Mouse (Mus musculus) midbrain, embryonic 16.5 days (tissue): ENCODE results near the gene Ccr2. TPM values are rescaled to one million over a fixed set of nuclear protein-coding genes. Genes with fewer than 3 reads are reported as not detected.
"Not testable (repeated sequence)": the region's sequence is repeated elsewhere in the genome, so short reads cannot be mapped to it uniquely, and the experiment has no call there.

Source experiments
- ATAC-seq: fragments of 200-750 bp; cut with Nextera tagmentation; 2 replicates; pipeline ENCODE4 v1.8.0; 2017; ENCODE audit warnings: moderate TSS enrichment
- H3K27ac ChIP-seq: fragments of 300-500 bp; sonication (generic); 2 replicates; pipeline ENCODE4 v1.5.1; 2014; ENCODE audit warnings: mild to moderate bottlenecking, low read length, mixed read lengths
- H3K27me3 ChIP-seq: fragments of 300-500 bp; sonication (generic); 2 replicates; pipeline ENCODE4 v1.6.1; 2014; ENCODE audit warnings: low read depth, low read length, mixed read lengths; ENCODE audit not compliant: control insufficient read depth, insufficient read depth
- H3K36me3 ChIP-seq: fragments of 300-500 bp; sonication (generic); 2 replicates; pipeline ENCODE4 v1.6.1; 2014; ENCODE audit warnings: mild to moderate bottlenecking, low read length, moderate library complexity, mixed read lengths; ENCODE audit not compliant: control insufficient read depth, insufficient read depth
- H3K4me1 ChIP-seq: fragments of 300-500 bp; sonication (generic); 2 replicates; pipeline ENCODE4 v1.6.1; 2014; ENCODE audit warnings: mild to moderate bottlenecking, low read length, mixed read lengths; ENCODE audit not compliant: control insufficient read depth, insufficient read depth
- H3K4me2 ChIP-seq: fragments of 300-500 bp; sonication (generic); 2 replicates; pipeline ENCODE4 v1.6.1; 2014; ENCODE audit warnings: mild to moderate bottlenecking, low read length, mixed read lengths
- H3K4me3 ChIP-seq: fragments of 300-500 bp; sonication (generic); 2 replicates; pipeline ENCODE4 v1.5.1; 2014; ENCODE audit warnings: low read depth, mild to moderate bottlenecking, low read length, moderate library complexity, mixed read lengths
- H3K9ac ChIP-seq: fragments of 300-500 bp; sonication (generic); 2 replicates; pipeline ENCODE4 v1.6.1; 2014; ENCODE audit warnings: low read depth, low read length, mixed read lengths
- H3K9me3 ChIP-seq: fragments of 300-500 bp; sonication (generic); replicated peaks from 2 replicates; pipeline ENCODE4 v1.6.1; 2014; ENCODE audit warnings: mild to moderate bottlenecking, low read length, mixed read lengths; ENCODE audit not compliant: control insufficient read depth, poor library complexity, severe bottlenecking
- WGBS: fragments of 180-500 bp; shearing (Covaris S2); extraction: QIAGEN DNeasy Blood & Tissue Kit; methylation state at CpG from one replicate; pipeline ENCODE4 v1.1.7; 2014; 5-methylcytosine and 5-hydroxymethylcytosine counted together
- polyA plus RNA-seq: library from polyadenylated mRNA; unstranded; fragments of >200 nt; fragmentation: Nextera tagmentation; extraction: Ambion mirVana; gene quantifications from 2 replicates; pipeline ENCODE4 v1.2.1, GENCODE M21; 2015

Ccr2 gene
- polyA plus RNA-seq, 1 experiment from 2014 or later, result not detected

DNA sequence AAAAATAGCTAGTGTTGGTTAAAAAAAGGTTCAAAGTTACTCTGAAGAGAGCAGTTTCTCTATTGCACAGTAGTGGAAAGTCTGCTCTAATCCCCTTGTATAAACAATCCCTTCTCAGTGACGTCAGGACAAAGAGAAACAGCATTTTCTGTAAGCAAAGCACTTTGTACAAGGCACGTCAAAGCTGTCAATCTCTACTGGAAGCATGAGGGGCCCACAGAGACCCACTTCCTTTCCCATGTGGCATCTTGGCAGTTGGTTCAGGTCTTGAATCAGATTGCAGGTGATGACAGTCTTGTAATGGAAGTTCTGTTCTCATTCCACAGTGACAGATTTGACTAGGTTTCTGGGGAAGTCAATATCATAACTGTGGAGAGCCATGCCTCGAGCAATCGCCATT is 21.9 kb upstream of the Ccr2 start:
- 51% methylated on average over 4 of the region's 4 CpGs for WGBS
- H3K27ac ChIP-seq, result no peak overlapping the region
- H3K36me3 ChIP-seq, result no peaks in the 10 kb centered on the region
- ATAC-seq, result no peak
- H3K4me1 ChIP-seq, result no peaks in the 10 kb centered on the region
- H3K4me3 ChIP-seq, result no peak overlapping the region
- no peaks in the 10 kb centered on the region for H3K27me3 ChIP-seq
- no peaks in the 10 kb centered on the region for H3K9me3 ChIP-seq
- no peak overlapping the region for H3K4me2 ChIP-seq
- H3K9ac ChIP-seq, result no peak overlapping the region

DNA sequence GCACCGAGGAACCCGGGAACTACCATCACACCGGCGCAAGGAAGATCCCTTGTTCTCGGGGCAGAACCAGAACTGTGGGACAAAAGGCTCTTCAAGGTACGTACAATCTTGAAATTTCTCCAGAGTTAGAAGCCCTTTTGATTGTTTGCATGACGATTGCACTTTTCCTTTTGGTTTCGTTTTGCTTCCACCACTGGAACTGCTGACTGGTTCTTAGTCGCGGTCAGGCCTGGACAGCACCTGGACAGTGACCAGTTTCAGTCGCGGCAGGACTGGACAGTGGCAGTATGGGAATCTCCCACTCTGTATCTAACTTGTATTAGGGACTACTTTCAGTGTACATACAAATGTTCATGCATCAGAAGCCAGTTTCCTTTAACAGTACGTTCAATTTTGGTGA is 21.3 kb upstream of the Ccr2 start:
- H3K27me3 ChIP-seq, H3K4me2 ChIP-seq, H3K4me1 ChIP-seq, H3K27ac ChIP-seq, H3K4me3 ChIP-seq, H3K9ac ChIP-seq, H3K9me3 ChIP-seq, H3K36me3 ChIP-seq, ATAC-seq: not testable (repeated sequence)
- WGBS, result 94% methylated on average over 12 of the region's 13 CpGs

DNA sequence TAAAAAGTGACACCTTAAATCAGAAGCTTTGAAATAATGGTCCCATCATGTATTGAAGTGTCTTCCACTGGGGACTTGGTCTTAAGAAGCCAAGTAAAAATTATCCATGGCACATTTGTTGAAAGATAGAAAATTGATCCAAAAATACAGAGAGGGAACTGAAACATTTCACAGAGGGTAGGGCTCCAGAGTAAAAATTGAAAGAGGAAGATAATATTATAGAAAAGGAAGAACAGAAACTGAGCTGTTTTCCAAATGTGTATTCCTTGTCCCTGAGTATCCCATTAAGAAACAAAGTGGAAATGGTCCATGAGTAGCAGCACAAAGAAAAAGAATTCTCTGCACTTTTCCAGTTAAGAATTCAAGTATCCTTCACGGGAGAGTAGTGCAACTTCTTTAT is 11.3 kb upstream of the Ccr2 start:
- Histone ChIP-seq H3K27ac (no peak overlapping the region), H3K36me3 (no peaks in the 10 kb centered on the region), H3K4me3 (no peak overlapping the region), H3K4me2 (no peak overlapping the region), H3K4me1 (no peaks in the 10 kb centered on the region), H3K9me3 (no peaks in the 10 kb centered on the region), H3K9ac (no peak overlapping the region), H3K27me3 (no peaks in the 10 kb centered on the region)
- ATAC-seq, result no peak
- WGBS, result 74% methylated on average over 1 of the region's 1 CpGs

- WGBS, result 88% methylated on average over 1 of the region's 1 CpGs
- Histone ChIP-seq H3K4me3 (no peak overlapping the region), H3K27me3 (no peaks in the 10 kb centered on the region), H3K4me2 (no peak overlapping the region), H3K36me3 (no peaks in the 10 kb centered on the region), H3K9me3 (no peaks in the 10 kb centered on the region), H3K4me1 (no peaks in the 10 kb centered on the region), H3K9ac (no peak overlapping the region), H3K27ac (no peak overlapping the region)
- no peak for ATAC-seq
Observed at GRCm38 (mm10) chr9:124099127-124099526, 2.6 kb upstream of the Ccr2 start.

DNA sequence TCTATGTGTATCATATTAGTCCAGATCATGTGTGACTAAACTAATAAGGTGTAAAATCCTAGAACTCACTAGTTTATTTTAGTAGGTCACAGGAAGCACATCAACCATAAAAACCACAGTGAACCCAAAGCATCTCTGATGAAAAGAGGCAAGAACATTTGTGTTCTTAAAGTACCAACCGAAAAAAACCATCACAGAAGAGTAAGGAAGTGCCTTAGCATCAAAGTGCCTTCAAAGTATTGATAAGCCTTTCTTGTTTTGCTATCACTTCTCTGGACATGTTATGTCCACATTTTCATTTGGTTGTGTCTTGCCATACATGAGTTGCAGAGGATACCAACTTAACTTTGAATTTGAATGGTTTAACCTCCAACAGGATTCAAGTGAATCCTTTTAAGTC is 1.4 kb upstream of the Ccr2 start:
- no peaks in the 10 kb centered on the region for H3K9me3 ChIP-seq
- H3K4me1 ChIP-seq, result no peaks in the 10 kb centered on the region
- H3K9ac ChIP-seq, result no peak overlapping the region
- no peak overlapping the region for H3K27ac ChIP-seq
- no peak overlapping the region for H3K4me2 ChIP-seq
- H3K27me3 ChIP-seq, result no peaks in the 10 kb centered on the region
- 86% methylated on average over 1 of the region's 1 CpGs for WGBS
- H3K4me3 ChIP-seq, result no peak overlapping the region
- H3K36me3 ChIP-seq, result no peaks in the 10 kb centered on the region
- ATAC-seq, result no peak

DNA sequence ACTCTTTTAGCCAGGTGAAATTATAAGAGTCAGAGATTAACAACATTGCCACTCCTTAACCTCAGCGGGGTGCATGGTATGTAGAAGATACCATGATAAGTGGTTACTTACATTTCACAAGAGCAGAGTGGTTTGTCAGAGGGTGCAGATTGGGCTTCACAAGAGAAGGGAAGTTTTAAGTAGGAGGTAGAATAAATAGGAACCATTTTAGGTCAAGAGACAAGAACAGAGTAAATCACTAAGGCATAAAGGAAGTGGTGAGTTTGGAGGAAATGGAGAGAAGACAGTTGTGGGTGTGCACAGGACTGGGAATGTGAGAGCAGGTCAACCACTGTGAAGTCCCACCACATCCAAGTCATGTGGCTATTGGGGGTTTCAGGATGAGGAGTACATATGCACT is 1.4 kb downstream of the Ccr2 start:
- no peak overlapping the region for H3K4me3 ChIP-seq
- ATAC-seq, result no peak
- H3K9me3 ChIP-seq, result no peaks in the 10 kb centered on the region
- H3K9ac ChIP-seq, result no peak overlapping the region
- H3K4me1 ChIP-seq, result no peaks in the 10 kb centered on the region
- WGBS, result 67% methylated on average over 1 of the region's 1 CpGs
- H3K36me3 ChIP-seq, result no peaks in the 10 kb centered on the region
- no peaks in the 10 kb centered on the region for H3K27me3 ChIP-seq
- no peak overlapping the region for H3K27ac ChIP-seq
- no peak overlapping the region for H3K4me2 ChIP-seq

DNA sequence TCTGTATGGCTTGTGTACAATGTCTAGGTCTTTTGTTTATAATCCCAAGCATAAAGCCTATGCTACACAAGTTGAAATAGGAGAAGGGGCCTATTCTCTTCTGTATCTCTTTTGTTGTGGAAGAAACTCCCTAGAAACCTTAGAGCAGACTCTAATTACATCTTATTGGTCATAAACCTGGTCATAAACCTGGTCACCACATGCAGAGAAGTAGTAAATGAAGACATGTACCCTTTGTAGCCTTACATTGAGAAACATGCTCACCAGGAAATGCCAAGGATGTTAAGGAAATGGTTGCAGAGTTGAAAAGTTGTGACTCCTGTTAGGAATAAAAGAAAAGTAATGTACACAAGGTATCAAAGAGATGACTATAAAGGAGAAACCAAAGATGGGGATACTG is 3.4 kb downstream of the Ccr2 start:
- H3K27ac ChIP-seq, result no peak overlapping the region
- no peak overlapping the region for H3K4me2 ChIP-seq
- H3K27me3 ChIP-seq, result no peaks in the 10 kb centered on the region
- no peak overlapping the region for H3K9ac ChIP-seq
- no peaks in the 10 kb centered on the region for H3K4me1 ChIP-seq
- no peaks in the 10 kb centered on the region for H3K9me3 ChIP-seq
- no peak for ATAC-seq
- H3K4me3 ChIP-seq, result no peak overlapping the region
- H3K36me3 ChIP-seq, result no peaks in the 10 kb centered on the region

DNA sequence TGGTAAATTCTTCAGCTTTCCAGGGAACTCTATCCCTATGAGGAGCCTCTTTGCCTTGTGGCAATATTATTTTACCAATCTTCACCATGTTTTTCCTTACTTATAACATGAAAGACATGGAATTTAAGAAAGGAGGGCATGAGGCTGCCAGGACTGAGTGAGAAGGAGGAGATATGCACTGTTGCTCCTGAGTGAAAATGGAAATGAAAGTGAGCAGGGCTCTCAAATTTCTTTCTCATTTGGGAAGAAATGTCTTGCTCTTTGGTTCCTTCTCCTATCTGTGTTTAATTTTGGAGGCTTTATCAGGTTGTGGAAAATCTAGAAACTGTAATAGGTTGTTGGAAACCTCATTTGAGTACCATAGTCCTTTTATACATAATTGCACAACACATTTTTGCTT is 5.5 kb downstream of the Ccr2 start:
- no peaks in the 10 kb centered on the region for H3K36me3 ChIP-seq
- no peak overlapping the region for H3K4me3 ChIP-seq
- no peak overlapping the region for H3K4me2 ChIP-seq
- no peaks in the 10 kb centered on the region for H3K27me3 ChIP-seq
- H3K4me1 ChIP-seq, result no peaks in the 10 kb centered on the region
- ATAC-seq, result no peak
- H3K27ac ChIP-seq, result no peak overlapping the region
- H3K9me3 ChIP-seq, result no peaks in the 10 kb centered on the region
- no peak overlapping the region for H3K9ac ChIP-seq

DNA sequence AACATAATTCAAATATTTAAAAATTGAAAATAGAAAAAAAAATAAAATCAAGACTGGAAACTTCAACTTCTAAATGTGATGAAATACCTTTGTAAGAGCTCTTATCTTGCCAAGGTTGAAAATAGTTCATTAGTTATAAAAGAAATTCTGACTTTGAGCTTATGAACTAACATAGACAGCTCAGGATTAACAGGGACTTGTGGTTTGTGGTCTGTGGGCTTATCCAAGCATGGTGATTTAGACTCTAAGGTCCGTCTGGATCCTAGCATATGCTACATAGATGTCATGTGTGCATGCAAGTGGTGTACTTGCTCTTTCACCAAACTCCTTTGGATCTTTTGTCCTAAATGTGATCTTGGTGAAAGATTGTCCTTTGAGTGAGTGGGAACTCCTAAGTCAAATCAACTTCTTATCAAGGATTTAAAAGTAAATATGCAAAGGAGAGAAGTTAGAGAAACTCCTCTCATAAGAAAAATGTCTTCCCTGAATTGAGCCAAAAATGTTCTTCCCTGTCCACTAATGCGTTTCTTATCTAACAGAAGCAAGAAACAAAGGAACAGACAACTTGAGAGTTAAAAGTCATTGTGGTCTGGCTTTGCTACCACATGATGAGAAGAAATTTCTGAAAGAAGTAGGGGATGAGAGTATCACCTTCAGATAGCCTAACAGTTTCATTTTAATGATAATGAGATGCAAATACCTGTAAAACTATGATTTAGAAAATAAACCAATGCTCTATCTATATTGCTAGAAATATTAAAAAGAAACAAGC is 6.8 kb downstream of the Ccr2 start:
- Histone ChIP-seq H3K4me3 (no peak overlapping the region), H3K9me3 (no peaks in the 10 kb centered on the region), H3K27me3 (no peaks in the 10 kb centered on the region), H3K36me3 (no peaks in the 10 kb centered on the region), H3K4me2 (no peak overlapping the region), H3K4me1 (no peaks in the 10 kb centered on the region), H3K9ac (no peak overlapping the region), H3K27ac (no peak overlapping the region)
- 78% methylated on average over 2 of the region's 2 CpGs for WGBS
- ATAC-seq, result no peak
